Mouse (Mus musculus): ENCODE measurements around the gene H1f0.
A peak's percentile ranks its signal among the peaks of the same experiment; 100 is the strongest.

H1f0 gene

DNA sequence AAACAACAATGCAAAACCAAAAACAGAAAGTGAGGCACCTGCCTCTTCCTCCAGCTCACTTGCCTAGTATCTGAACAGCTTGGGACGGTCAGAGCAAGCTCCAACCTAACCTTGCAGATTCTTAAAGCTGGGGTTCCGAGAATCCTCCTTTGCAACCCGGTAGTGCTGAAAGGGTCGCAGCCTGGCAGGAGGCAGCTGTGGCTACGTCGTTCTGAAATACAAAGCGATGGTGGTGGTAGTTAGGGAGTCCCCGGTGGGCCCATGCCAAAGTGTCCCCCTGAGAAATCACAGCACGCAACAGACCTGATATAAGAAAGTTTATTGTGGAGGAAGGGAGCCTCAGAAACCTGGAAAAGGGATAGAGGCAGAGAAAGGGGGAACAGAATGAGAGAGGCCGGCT, 10.1 kb downstream of the H1f0 start:
- DNase-seq (ENCODE audit: low spot score in 2 of 2): no peak

DNA sequence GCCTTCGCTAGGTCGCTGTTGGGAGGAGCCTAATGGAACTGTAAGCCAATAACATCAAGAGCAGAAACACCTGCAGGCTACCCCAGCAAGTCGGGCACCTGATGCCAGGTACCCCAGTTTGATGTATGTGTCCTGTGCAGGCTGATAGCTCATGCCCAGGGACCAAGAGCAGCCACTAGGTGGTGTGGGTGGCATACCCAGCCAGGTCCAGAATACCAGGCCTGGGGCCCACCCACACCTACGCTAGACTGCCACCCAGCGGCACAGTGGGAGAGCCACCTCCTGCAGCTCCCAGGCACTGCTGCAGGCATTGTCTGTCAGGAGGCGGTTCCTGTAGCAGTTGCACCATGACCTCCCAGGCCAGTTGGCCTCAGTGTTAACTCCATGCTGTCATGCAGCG, 10.6 kb downstream of the H1f0 start:
- peak; percentile 69 to 74 for DNase-seq (ENCODE audit: low spot score in 2 of 2)

DNA sequence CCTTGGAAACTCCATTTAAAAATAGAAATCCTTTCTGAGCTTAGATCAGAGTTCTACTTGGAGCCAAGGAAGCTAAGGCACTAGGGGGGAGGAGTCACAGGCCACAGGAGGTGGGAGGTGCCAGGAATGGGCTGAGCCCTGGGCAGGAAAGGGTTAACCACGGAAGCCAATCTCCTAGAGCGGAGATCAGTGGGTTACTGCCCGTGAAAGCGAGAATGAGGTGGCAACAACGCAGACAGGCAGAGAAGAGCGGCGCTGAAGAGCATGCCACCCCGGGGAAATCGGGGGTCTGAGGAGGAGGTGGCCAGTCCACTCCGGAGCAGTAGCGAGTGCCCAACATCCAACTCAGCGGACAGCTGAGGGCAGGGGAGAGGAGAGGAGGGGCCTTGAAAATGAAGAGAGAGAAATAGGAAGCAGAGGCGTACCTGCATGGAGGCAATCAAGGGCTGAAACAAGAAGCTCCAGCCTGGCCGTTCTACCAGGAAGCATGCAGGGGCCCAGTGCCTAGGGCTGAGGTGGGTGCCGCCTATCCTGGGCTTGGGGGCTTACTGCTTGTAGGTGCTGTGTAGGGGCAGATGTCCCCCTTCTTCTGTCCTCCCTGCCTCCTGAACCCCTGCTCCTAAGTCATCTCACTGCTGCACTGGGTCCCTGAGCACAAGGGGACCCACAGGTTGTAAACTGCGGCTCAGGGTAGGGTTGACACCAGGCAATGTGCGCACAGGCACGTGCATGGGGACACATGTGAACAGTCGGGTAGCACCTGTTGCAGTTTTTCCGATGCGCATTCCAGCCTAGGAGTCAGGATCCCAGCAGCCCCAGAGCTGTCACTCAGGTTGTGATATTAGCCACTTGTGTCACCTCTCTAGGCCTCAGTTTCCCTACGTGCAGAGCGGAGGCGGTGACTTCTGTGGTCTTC, 12.5 kb downstream of the H1f0 start:
- no peak for DNase-seq (ENCODE audit: low spot score in 2 of 2)

DNA sequence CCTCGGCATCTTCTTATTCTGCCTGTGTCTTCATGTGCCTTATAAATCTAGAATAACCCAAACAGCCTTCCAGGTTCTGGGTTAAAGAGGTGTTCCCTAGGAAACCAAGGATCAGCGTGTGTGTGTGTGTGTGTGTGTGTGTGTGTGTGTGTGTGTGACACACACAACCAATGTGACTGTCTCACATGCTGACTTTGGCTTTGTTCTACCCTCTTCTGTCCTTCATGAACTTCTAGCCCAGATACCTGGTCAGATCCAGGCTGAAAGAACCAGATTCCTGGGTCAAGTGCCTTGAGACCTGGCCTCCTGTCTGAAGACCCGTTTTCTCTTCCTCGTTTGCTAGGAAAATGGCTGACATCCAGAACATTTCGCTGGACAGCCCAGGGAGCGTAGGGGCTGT, 13.3 kb downstream of the H1f0 start, which contains the start of gene Galr3:
Galr3 (plus strand) TSS at position 301 of the 400 bp plus-strand sequence.
- DNase-seq (ENCODE audit: low spot score in 2 of 2): no peak

DNA sequence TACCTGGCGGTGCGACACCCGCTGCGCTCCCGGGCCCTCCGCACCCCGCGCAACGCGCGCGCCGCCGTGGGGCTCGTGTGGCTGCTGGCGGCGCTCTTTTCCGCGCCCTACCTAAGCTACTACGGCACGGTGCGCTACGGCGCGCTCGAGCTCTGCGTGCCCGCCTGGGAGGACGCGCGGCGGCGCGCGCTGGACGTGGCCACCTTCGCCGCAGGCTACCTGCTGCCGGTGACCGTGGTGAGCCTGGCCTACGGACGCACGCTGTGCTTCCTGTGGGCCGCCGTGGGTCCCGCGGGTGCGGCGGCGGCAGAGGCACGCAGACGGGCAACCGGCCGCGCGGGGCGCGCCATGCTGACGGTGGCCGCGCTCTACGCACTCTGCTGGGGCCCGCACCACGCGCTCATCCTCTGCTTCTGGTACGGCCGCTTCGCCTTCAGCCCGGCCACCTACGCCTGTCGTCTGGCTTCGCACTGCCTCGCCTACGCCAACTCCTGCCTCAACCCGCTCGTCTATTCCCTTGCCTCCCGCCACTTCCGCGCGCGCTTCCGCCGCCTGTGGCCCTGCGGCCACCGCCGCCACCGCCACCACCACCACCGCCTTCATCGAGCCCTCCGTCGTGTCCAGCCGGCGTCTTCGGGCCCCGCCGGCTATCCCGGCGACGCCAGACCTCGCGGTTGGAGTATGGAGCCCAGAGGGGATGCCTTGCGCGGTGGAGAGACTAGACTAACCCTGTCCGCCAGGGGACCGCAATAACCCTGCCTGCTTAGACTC, 14.7 kb downstream of the H1f0 start:
- peak in 1 of 2 experiments; percentile 38 for DNase-seq (ENCODE audit: low spot score in 2 of 2)

DNA sequence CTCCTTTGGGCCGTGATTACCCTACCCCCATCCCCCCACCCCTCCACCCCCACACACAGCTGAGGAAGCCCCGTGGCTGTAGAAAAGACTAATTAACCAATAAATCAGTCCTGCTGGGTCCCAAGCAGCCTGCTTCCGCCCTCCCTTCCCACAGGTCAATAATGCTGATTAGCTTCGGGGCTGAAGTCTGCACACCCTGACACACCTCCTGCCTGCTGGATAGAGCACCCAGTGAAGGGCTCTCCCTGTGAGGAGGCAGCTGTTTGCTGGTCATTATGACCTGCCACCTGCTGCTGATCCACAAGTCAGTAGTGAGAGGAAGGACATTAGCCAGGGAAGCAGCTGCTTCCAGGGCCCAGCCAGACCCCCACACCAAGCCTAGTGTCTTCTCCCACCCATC, 16.6 kb downstream of the H1f0 start:
- no peak for DNase-seq (ENCODE audit: low spot score in 2 of 2)

DNA sequence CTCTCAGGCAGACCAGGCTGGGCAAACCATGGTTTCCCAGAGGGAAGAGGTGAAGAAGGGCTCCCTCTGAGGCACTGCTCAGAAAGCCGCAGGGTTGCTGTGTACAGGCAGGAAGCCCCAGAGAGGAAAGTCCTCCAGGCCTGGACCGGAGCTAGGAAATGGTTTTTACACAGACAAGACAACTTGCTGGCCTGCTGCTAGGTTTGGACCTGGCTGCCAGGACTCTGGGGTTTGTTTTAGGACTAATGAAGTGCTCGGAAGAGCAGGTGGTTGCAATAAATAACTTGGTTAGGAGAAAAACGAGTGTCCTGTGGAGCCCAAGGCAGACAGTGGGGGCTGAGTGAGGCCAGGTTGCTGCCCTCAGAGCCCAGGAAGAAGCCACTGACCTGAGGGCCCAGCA, 19.9 kb downstream of the H1f0 start:
- no peak for DNase-seq (ENCODE audit: low spot score in 2 of 2)

DNA sequence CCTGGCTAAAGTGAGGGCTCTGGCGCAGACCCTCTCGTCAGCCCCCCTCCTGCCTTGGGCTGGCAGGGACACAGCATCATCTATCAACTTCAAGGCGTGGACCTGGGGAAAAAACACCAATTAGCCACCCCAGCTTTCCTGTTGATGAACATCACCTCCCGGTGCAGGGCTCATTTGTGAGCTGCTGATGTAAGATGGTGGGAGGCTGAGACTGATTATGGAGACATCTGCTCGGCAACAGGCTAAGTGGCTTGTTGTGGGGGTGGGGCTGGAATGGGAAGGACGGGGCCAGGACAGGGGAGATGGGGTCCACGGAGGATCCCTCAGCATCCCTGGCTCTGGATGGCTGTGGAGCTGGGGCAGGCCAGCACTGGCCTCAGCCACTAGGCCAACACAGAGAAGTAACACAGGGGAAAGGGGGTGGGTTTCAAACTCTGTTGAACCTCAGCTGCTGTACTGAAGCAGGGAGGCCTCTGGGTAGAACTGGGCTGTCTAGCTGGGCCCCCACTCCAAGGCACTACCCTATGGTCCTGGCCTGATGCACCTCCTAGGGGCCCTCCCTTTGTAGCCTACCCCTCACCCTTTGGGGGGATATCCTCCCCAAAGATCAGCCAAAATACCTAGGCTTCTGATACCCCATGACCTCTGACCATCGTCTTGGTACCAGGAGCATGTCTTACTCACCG, 22.1 kb downstream of the H1f0 start:
- no peak for DNase-seq (ENCODE audit: low spot score in 2 of 2)

DNA sequence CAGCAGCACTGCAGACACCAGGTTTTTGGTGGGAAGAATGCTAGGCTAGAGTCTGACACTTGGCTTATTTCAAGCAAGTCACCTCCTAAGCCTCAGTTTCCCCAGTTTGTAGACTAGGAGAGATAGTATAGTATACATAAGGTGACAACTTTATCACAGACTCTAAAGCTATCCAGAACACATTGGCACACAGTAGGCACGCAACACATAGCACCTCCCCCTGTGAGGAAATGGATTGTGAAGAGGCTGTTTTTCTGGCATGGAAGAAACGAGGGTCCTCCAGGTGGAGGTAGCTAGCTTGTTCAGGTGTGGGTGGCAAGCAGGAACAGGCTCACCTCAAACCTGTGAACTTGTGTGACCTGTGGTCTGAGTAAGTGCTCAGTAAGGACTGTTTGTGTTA, 22.7 kb downstream of the H1f0 start:
- no peak for DNase-seq (ENCODE audit: low spot score in 2 of 2)

DNA sequence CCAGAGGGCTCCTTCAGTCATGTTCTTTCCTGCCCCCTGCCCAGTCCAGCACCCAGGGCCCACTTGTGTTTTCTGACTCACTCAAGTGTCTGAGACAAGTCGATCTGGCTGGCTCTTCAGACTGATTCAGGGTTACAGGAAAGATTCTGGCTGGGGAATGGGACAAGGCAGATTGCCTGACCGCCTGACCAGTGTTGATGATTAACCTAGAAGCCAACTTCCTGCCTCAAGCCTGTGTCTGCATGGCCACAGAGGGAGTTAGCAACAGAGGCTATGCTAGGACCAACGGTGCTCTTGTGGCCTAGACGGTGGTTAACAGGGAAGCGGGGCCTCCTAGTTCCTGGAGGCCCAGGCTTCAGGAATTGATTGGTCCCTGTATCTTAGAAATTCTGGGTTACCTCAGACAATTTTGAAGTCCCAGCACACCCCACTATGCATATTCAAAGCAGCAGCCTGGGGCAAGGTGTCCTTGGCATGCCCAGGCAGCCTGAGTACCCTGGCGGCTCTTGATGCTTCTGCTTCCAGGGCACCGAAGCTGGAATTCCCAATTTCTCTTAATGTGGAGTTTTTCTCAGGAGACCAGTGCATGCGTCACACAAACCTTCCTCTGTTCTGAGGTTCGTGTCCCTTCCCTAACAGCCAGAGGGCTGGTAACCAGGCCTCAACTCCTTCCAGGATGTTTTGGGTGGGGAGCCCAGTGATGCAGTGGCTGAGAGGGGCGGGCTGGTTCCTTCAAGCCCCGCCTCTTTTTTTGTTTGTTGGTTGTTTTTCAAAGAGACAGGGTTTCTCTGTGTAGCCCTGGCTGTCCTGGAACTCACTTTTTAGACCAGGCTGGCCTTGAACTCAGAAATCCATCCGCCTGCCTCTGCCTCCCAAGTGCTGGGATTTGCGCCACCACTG, 23.5 kb downstream of the H1f0 start:
- DNase-seq (ENCODE audit: low spot score in 2 of 2): peak in 1 of 2 experiments; percentile 29

DNA sequence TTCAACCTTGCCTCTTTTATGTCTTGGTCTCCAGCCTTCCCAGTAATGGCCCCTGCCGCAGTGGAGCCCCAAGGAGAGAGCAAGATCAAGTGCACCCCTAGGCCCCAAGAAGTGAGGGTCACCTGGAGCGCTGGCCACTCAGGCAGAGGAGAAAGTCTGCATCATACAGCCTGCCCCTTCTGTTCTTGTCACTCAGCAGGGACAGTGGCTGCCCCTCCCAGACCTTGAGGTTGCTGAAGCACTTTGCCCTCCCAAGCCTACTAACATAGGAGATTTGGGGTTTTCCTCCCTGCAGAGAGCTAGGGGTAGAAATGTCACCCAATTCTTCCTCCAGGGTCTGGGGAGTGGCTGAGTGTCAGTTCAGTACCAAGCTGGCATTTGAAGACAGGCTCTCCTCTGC, 24.1 kb downstream of the H1f0 start:
- DNase-seq (ENCODE audit: low spot score in 2 of 2): no peak

DNA sequence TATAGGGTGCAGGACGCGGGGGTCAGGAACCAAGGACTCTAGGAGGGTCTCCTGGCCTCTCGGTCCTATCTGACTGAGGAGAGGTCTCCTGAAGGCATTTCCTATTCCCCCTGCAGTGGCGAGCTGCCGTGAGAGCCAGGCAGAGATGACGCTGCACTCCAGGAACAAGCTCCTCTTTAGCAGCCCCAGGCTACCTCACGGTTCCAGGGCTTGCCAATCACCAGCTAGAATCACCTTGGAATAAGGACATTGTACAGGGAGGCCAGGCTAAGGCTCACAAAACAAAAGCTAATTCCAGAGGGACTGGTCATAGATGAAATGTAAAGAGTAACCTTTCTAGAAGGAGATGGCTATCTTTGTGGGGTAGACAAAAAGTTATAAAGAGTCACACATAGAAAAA, 28.4 kb downstream of the H1f0 start:
- DNase-seq (ENCODE audit: low spot score in 2 of 2): no peak

DNA sequence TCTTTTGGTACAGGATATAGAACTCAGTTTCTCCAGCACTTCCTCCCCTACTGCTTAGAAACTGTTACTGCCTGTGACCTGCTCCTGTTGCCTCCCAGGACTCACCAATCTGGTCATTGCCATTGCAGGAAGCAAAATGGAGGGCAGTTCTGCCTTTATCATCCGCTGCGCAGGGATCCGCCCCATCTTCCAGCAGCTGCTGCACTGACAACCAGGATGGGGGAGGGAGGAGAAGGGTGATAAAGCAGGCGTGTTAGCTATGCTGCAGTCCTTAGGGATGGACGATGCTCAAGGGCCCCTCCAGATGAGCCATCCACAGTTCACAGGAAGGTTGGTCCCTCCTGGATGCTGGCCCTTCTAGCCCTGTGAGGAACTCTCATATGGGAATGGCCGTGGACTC, 29.6 kb downstream of the H1f0 start:
- DNase-seq (ENCODE audit: low spot score in 2 of 2): no peak

DNA sequence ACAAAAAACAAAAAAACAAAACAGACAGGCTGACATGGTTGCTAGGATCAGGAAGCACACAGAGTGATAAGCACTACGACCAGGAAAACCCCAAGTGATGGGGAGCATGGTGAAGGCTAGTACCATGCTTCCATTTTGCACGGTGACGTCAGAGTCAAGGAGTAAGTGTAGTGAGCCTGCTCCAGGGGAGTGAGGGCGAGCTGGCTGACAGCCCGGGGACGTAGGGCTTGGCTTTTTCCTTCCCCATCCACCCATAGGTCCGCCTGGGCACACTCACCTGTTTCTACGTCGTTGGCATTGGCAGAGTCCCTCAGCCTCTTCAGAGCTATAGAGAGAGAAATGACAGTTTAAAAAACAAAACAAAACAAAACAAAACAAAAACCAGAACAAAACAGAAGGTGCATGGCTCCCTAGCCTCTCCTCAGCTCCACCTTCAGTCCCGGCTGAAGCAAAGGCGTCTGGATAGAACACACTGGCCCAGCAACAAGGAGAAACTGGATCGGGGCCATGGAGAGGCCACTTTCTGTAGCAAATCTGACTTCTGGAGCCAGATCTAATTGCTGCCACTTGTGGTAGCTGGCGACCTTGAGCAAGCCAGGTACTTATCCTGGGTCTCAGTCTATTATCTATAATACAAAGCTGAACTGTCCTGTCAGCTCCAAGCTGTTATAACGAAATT, 32.8 kb downstream of the H1f0 start:
- DNase-seq (ENCODE audit: low spot score in 2 of 2): no peak

DNA sequence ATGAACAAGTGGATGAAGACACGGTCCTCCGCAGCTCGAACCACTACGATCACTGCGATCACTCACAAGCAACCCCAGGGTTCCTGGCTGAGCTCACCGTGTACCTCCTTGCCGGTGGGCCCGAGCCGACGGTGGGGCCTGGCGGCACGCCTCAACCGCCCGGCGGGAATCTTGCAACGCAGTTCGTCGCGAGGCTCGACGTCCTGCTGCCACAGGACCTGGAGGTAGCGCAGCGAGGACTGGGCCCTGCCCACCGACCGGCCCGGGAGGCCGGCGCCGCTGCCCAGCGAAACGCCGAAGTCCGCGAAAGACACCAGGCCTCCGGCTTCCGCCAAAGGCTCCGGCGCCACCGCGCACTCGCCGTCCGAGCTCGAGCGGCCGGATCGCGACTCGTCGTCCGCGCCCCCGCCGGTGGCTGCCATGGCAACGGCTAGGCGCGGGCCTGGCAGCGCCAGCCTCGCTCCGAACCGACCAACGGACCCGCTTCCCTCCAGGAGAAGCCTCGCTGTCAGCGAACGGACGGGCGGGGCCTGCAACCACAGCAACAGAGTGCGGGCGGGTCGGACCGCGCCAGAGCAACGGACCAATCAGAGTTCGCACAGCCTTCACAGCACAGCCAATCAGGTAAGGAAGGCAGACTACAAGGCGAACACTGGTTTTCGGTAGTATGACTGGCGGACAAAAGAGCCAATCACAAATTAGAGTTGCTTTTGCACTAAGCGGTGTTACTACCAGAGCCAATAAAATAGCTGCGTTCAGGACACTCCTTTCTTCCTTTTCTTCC, 34.3 kb downstream of the H1f0 start, which contains the start of gene Ankrd54:
Ankrd54 (minus strand) TSS at position 518 of the 784 bp plus-strand sequence.
- DNase-seq (ENCODE audit: low spot score in 2 of 2): peak; percentile 90 to 96

DNA sequence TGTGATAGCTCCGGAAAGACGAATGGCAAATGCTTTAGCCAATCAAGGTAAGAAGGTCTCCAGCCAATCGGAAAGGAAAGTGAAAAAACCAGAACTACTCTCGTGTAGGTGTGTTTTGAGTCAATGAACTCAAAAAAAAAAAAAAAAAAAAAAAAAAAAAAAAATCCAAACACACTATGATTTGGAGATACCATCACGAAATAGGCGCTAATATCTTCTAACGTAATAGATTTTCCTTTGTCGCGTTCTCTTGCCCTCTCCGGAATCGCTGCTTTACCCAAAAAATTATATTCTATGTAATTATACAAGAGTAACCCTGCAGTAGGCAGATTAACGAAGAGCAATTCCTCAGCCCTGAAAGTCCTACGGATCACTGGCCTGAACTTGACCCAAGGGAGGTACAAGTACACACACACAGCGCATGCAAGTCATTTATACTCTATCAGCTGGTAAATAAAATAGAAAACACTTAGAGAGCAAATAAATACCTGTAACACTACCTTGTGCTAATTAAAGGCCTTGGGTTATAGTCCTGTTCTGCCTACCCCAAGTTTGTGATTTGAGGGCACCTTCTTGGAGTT, 35.0 kb downstream of the H1f0 start:
- no peak for DNase-seq (ENCODE audit: low spot score in 2 of 2)

DNA sequence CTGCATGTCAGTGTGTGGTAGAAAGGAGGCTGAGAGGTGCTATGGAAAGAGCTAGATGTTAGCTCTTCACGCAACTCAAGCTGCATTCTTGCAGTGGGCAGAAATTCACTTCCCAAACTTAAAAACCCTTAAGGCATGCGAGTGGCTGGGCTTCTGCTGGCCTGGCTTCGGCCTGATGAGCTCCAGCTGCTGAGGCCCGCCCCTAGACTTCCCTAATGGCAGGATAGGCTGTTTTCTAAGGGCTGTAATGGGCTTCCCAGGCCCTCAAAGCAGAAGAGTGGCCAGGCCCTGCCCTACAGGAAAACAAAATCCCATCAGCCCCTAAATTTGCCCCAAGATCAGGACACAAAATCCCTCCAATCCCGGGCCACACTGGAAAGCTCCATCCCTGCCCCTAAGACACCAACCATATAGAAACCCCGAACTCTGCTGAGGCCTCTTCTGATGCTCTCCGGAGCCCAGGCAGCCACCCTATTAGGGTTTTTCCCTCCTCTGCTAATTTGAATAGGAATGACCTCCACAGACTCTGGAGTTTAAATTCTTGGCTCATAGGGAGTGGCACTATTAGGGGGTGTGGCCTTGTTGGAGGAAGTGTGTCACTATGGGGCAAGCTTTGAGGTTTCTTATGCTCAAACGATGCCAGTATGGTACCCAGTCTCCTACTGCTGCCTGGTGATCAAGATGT, 37.0 kb downstream of the H1f0 start:
- DNase-seq (ENCODE audit: low spot score in 2 of 2): no peak

DNA sequence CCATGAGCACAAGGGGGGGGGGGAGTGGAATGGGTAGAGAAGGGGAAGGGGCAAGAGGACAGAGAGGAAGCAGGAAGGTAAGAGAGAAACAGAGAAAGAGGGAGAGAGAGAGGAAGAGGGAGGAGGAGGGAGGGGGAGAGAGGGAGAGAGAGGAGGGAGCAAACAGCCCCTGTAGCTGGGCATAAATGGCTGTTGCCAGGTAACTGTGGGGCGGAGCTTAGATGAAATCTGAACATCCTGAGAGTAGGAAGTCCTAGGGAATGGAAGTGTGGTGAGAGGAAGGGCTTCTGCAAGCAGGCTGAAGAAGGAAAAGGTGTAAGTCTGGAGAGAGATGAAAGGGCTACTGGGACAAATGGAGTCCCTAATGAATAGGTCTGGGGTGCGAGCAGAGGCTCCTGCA, 38.0 kb downstream of the H1f0 start:
- DNase-seq (ENCODE audit: low spot score in 2 of 2): no peak

DNA sequence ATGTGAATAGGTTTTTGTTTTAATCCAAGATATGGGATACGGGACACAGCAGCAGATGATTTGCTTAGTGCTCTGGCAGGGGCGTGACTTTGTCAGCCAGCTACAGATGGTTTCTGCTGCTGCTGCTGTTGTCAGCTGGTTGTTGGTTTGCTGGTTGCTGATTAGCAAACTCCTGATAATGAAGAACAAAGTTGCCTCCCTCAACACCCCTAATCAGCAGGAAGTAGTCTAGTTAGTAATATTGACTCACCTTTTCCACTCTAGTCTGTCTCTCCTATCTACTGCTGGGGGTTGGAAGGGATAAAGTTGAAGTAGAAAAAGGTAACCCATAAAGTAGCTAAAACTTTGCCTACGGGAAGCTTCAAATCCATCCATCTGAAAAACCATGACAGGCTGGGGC, 39.4 kb downstream of the H1f0 start:
- DNase-seq (ENCODE audit: low spot score in 2 of 2): no peak

Data from urinary bladder, adult 18-20 months (tissue).